Mouse (Mus musculus) heart, postnatal 0 days (tissue): ENCODE results near the gene Ugt1a8. TPM values are rescaled to one million over a fixed set of nuclear protein-coding genes. Genes with fewer than 3 reads are reported as not detected.
A peak's percentile ranks its signal among the peaks of the same experiment; 100 is the strongest.

Source experiments
- ATAC-seq: fragments of 200-750 bp; cut with Nextera tagmentation; 2 replicates; pipeline ENCODE4 v1.8.0; 2017; ENCODE audit warnings: low read depth, moderate number of reproducible peaks, moderate library complexity; ENCODE audit not compliant: insufficient read depth
- DNase-seq: peaks from one replicate; pipeline ENCODE4 v3.0.0-alpha.2; 2016; ENCODE audit warnings: low spot score
- H3K27ac ChIP-seq: fragments of 300-500 bp; sonication (generic); 2 replicates; pipeline ENCODE4 v1.5.1; 2014; ENCODE audit warnings: low read depth, mild to moderate bottlenecking
- H3K27me3 ChIP-seq: fragments of 300-500 bp; sonication (generic); 2 replicates; pipeline ENCODE4 v1.6.1; 2014; ENCODE audit warnings: low read length, mixed read lengths; ENCODE audit not compliant: control insufficient read depth, insufficient read depth
- H3K36me3 ChIP-seq: fragments of 300-500 bp; sonication (generic); replicated peaks from 2 replicates; pipeline ENCODE4 v1.6.1; 2014; ENCODE audit warnings: low read length, mixed read lengths; ENCODE audit not compliant: control insufficient read depth, insufficient read depth
- H3K4me1 ChIP-seq: fragments of 300-500 bp; sonication (generic); 2 replicates; pipeline ENCODE4 v1.6.1; 2014; ENCODE audit warnings: antibody characterized with exemption; ENCODE audit not compliant: control insufficient read depth, insufficient read depth
- H3K4me2 ChIP-seq: fragments of 300-500 bp; sonication (generic); 2 replicates; pipeline ENCODE4 v1.6.1; 2014; ENCODE audit warnings: low read depth, mild to moderate bottlenecking, low read length, moderate library complexity
- H3K4me3 ChIP-seq: fragments of 300-500 bp; sonication (generic); 2 replicates; pipeline ENCODE4 v1.5.1; 2014; ENCODE audit warnings: low read depth, low read length
- H3K9ac ChIP-seq: fragments of 300-500 bp; sonication (generic); replicated peaks from 2 replicates; pipeline ENCODE4 v1.6.1; 2014; ENCODE audit warnings: low read depth, low read length, mixed read lengths
- H3K9me3 ChIP-seq: fragments of 300-500 bp; sonication (generic); replicated peaks from 2 replicates; pipeline ENCODE4 v1.6.1; 2016; ENCODE audit warnings: low read length; ENCODE audit not compliant: control insufficient read depth
- CTCF ChIP-seq: IDR thresholded peaks from 2 replicates; pipeline ENCODE4 v1.5.1; 2016; ENCODE audit warnings: antibody characterized with exemption, control low read depth, low read depth
- EP300 ChIP-seq: IDR thresholded peaks from 2 replicates; pipeline ENCODE4 v1.6.1; 2016; ENCODE audit warnings: antibody characterized with exemption, low read depth
- WGBS: fragments of 180-500 bp; shearing (Covaris S2); extraction: QIAGEN DNeasy Blood & Tissue Kit; methylation state at CpG from one replicate; pipeline ENCODE4 v1.1.7; 2014; 5-methylcytosine and 5-hydroxymethylcytosine counted together
- polyA plus RNA-seq: library from polyadenylated mRNA; unstranded; fragments of >200 nt; fragmentation: Nextera tagmentation; extraction: Ambion mirVana; gene quantifications from 2 replicates; pipeline ENCODE4 v1.2.1, GENCODE M21; 2015
- total RNA-seq: library from RNA; depleted of rRNA; stranded (reverse); fragments of >200 nt; gene quantifications from 2 replicates; pipeline ENCODE4 v1.2.3, GENCODE M21; 2014; ENCODE audit warnings: low replicate concordance

Gene Ugt1a8
- total and polyA plus RNA-seq, 2 experiments from 2014 or later = not detected

DNA sequence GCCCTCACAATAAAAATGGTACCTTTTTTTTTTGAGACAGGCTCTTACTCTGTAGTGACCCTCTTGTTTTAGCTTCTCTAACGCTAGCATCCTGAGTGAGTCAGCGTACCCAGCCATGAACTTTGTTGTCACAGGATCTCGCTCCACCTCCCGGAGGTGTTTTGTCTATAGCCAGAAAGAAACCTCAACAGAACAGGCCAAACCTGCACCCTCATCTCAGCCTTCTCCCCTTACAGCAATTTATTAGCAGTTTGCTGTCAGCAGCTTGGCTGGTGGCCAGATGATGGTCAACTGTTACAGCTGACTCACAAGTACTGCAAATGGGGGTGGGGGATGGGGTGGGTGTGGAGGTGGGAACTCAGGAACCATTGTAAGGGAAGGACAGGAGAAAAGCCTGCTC lies 174.6 kb downstream of the Ugt1a8 start:
- Histone ChIP-seq H3K27ac (no peak overlapping the region), H3K9me3 (no peaks in the 10 kb centered on the region), H3K4me3 (no peak overlapping the region), H3K4me2 (no peak overlapping the region), H3K9ac (no peak overlapping the region), H3K36me3 (peaks cover 78% of the 10 kb centered on the region), H3K4me1 (peaks cover 16% of the 10 kb centered on the region), H3K27me3 (no peaks in the 10 kb centered on the region)
- ATAC-seq = no peak
- TF ChIP-seq EP300 (no peak), CTCF (no peak)
- peak; percentile 59 for DNase-seq
- WGBS = 75% methylated on average over 4 of the region's 4 CpGs

DNA sequence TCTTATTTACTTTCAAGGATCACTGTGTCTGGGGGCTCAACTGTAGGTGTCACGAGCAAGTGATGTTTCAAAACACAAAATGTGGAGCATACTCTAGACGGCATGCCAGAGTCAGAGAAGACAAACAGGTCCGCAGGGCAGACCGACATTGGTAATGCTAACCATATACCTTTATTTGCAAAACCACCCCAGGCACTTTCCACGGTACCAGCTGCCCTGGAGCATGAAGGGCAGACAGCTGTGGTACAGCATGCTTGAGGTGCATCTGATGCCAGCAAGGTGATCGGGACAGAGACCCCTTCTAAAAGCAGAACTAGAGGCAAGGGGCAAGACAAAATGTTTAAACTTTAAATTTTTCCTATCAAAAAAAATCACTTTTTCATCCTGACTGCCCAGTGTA lies 175.3 kb downstream of the Ugt1a8 start:
- Histone ChIP-seq H3K4me3 (no peak overlapping the region), H3K9ac (no peak overlapping the region), H3K36me3 (peaks cover 85% of the 10 kb centered on the region), H3K27ac (no peak overlapping the region), H3K4me1 (peaks cover 16% of the 10 kb centered on the region), H3K9me3 (no peaks in the 10 kb centered on the region), H3K27me3 (no peaks in the 10 kb centered on the region), H3K4me2 (no peak overlapping the region)
- ATAC-seq = no peak
- 72% methylated on average over 6 of the region's 6 CpGs for WGBS
- TF ChIP-seq CTCF = no peak
- no peak for TF ChIP-seq EP300
- no peak for DNase-seq

DNA sequence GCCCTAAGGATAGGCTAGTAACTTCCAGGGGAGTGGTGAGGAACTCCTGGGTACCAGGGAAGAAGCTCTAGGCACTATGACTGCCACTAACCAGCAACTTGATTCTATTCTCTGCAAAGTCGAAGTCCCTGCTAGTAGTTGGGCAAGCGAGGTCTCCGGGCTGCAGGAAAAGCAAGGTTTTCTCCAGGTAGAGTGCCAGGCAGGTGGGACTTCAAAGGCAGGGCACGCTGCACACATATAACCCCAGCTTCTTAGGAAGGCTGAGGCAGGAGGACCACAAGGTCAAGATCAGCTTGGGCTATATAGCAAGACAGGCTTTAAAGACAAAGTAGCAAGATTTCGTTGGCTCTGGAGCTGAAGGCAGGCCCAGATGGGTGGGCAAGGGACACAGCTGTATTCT lies 176.2 kb downstream of the Ugt1a8 start:
- ATAC-seq = no peak

DNA sequence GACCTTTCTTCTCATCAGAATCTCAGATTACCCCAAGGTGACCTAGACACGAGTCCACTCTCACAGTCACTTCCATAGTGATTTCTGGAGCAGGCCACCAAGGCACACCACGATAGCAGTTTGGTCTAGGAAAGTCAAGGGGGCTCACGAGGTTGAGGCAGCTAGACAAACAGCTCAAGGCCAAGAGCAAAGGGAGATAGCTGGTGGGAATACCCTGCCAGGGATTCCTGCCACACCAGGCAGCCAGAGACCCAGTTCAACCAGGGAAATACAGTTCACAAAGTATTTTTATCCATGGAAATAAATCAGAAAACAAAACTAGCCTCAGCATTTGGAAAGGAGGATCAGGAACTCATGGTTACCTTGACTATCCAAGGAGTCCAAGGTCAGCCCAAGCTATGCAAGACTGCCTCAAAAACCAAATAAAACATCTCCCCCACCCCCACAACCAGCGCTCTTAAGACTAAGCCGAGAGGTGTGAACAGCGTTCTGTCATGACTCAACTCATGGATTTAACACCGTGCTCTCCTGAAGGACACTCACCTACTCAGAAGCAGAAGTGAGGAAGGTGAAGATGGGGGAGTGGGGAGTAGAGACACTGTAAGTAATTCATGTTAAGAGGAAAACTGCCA lies 176.7 kb downstream of the Ugt1a8 start:
- Histone ChIP-seq H3K4me3 (no peak overlapping the region), H3K4me1 (peaks cover 10% of the 10 kb centered on the region), H3K27ac (no peak overlapping the region), H3K27me3 (no peaks in the 10 kb centered on the region), H3K9me3 (no peaks in the 10 kb centered on the region), H3K9ac (no peak overlapping the region), H3K4me2 (no peak overlapping the region), H3K36me3 (peaks cover 99% of the 10 kb centered on the region)
- DNase-seq (no peak), ATAC-seq (no peak)
- TF ChIP-seq CTCF (no peak), EP300 (no peak)
- WGBS = 74% methylated on average over 7 of the region's 7 CpGs

More for the DNA sequence above, 176.2 kb downstream of the Ugt1a8 start:
- no peak for TF ChIP-seq CTCF
- TF ChIP-seq EP300 = no peak
- 90% methylated on average over 5 of the region's 5 CpGs for WGBS
- Histone ChIP-seq H3K4me3 (no peak overlapping the region), H3K4me2 (no peak overlapping the region), H3K27me3 (no peaks in the 10 kb centered on the region), H3K36me3 (peaks cover 93% of the 10 kb centered on the region), H3K27ac (no peak overlapping the region), H3K9ac (no peak overlapping the region), H3K4me1 (peaks cover 16% of the 10 kb centered on the region), H3K9me3 (no peaks in the 10 kb centered on the region)
- no peak for DNase-seq

DNA sequence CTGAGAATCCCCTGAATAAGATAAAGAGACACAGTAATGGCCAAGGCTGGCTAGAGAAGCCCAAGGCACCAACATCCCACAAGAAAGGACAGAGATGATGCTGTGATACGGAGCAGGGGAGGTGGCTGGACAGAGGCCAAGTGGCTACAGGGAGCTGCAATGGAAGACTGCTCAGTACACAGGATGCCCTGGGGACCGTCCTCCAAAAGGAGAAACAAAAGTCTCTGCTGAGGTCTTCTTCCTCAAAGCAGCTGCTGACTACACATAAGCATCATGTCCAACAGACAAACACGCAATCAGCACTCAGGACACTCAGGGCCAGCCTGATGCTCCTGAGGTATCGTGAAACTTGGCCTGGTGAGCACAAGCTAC lies 177.2 kb downstream of the Ugt1a8 start:
- H3K9me3 ChIP-seq = no peaks in the 10 kb centered on the region
- WGBS = 67% methylated on average over 4 of the region's 4 CpGs
- DNase-seq = no peak

DNA sequence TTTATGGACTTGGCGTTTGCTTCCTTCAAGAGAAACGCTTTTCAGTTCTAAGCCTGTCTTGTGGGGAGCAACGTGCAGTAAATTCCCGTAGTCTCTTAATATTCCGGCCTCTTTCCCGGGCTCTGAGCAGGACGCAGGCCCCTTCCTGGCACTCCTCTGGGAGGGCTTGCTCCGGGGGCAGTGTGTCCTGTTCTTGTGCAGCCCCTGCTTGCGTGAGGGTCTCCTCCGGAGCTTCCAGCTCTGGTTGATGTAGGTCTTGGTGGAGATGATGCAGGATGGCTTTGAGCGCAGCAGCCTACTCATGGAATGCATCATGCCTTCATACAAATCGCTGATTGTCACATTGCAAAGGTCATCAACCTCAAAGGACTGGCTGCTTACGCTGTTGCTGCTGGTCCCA lies 178.5 kb downstream of the Ugt1a8 start:
- 88% methylated on average over 13 of the region's 13 CpGs for WGBS
- H3K36me3 ChIP-seq = peaks cover 90% of the 10 kb centered on the region
- no peak overlapping the region for H3K4me2 ChIP-seq
- DNase-seq (no peak), ATAC-seq (no peak)
- H3K27ac ChIP-seq = no peak overlapping the region
- no peaks in the 10 kb centered on the region for H3K9me3 ChIP-seq
- TF ChIP-seq CTCF (no peak), EP300 (no peak)
- 0 out of 2 replicates have a peak, but pooled peaks cover 5% of the 10 kb centered on the region for H3K4me1 ChIP-seq
- no peaks in the 10 kb centered on the region for H3K27me3 ChIP-seq
- no peak overlapping the region for H3K9ac ChIP-seq
- no peak overlapping the region for H3K4me3 ChIP-seq

More for the DNA sequence above, 177.2 kb downstream of the Ugt1a8 start:
- H3K9ac ChIP-seq = no peak overlapping the region
- no peaks in the 10 kb centered on the region for H3K27me3 ChIP-seq
- TF ChIP-seq EP300 (no peak), CTCF (no peak)
- no peak overlapping the region for H3K4me2 ChIP-seq
- ATAC-seq = no peak
- H3K27ac ChIP-seq = no peak overlapping the region
- H3K4me3 ChIP-seq = no peak overlapping the region
- H3K36me3 ChIP-seq = peaks cover 99% of the 10 kb centered on the region
- 0 out of 2 replicates have a peak, but pooled peaks cover 5% of the 10 kb centered on the region for H3K4me1 ChIP-seq
